Mouse (Mus musculus) yolk sac, embryonic 10.5 days (tissue): Measurements from ENCODE around the gene Slc35g1.

Experiments
- DNase-seq: peaks from one replicate; pipeline ENCODE4 v3.0.0-alpha.2; 2017; ENCODE audit warnings: low spot score

Slc35g1 gene

GRCm38 (mm10) chr19:38395701-38396632 is at the start of gene Slc35g1:
Gene Slc35g1 (plus strand): TSS chr19:38395980.
- peak; percentile 75 for DNase-seq

GRCm38 (mm10) chr19:38348271-38349012 is 47.3 kb upstream of the Slc35g1 start:
- peak; percentile 57 for DNase-seq

GRCm38 (mm10) chr19:38349013-38349341 is 46.8 kb upstream of the Slc35g1 start:
- DNase-seq = no peak

GRCm38 (mm10) chr19:38351202-38351601 is 44.6 kb upstream of the Slc35g1 start:
- no peak for DNase-seq

GRCm38 (mm10) chr19:38351728-38352127 is 44.1 kb upstream of the Slc35g1 start:
- DNase-seq = no peak

- peak; percentile 38 for DNase-seq
These were observed 43.2 kb upstream of the Slc35g1 start for GRCm38 (mm10) chr19:38352495-38353130.

- DNase-seq = no peak
These were observed 41.5 kb upstream of the Slc35g1 start for GRCm38 (mm10) chr19:38354279-38354678.

GRCm38 (mm10) chr19:38354819-38355360 is 40.9 kb upstream of the Slc35g1 start:
- no peak for DNase-seq

- DNase-seq = no peak
These were observed 39.5 kb upstream of the Slc35g1 start for GRCm38 (mm10) chr19:38356211-38356828.

GRCm38 (mm10) chr19:38357956-38358623 is 37.7 kb upstream of the Slc35g1 start:
- DNase-seq = no peak

- no peak for DNase-seq
These were observed 36.5 kb upstream of the Slc35g1 start for GRCm38 (mm10) chr19:38359287-38359686.

- DNase-seq = no peak
These were observed 33.9 kb upstream of the Slc35g1 start for GRCm38 (mm10) chr19:38361850-38362249.

GRCm38 (mm10) chr19:38363358-38363757 is 32.4 kb upstream of the Slc35g1 start:
- no peak for DNase-seq

- no peak for DNase-seq
These were observed 31.7 kb upstream of the Slc35g1 start for GRCm38 (mm10) chr19:38363879-38364659.

GRCm38 (mm10) chr19:38364939-38365614 is 30.7 kb upstream of the Slc35g1 start:
- no peak for DNase-seq

GRCm38 (mm10) chr19:38372460-38373102 is 23.2 kb upstream of the Slc35g1 start:
- DNase-seq = no peak

GRCm38 (mm10) chr19:38373371-38373770 is 22.4 kb upstream of the Slc35g1 start:
- no peak for DNase-seq

GRCm38 (mm10) chr19:38383769-38384168 is 12.0 kb upstream of the Slc35g1 start:
- no peak for DNase-seq

- DNase-seq = peak; percentile 9
These were observed 8.8 kb upstream of the Slc35g1 start for GRCm38 (mm10) chr19:38387021-38387420.
